Mouse (Mus musculus): ENCODE measurements around the gene Med12l.

DNA sequence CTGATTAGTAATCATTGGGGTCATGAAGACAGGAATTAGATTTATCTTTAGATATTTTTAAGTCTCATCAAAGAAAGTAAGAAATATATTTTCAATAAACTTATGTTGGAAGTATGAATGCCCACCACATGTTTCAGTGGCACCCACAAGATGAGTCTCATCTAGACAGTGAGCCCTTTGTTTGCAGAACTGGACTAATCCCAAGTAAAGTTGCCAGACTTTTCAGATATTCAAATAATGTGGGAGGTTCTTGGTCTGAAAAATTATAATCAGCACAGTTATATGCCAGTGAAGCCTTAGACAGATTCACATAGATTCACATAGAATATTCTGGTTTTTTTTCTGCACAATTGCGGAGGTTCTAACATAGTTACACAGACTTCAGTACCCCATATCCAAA is 244.8 kb downstream of the Med12l start:
- TF ChIP-seq GATA1 (IDR thresholded peaks at IDR 0.05; ENCODE audit: borderline replicate concordance, low read length) = no peak
- no peak for TF ChIP-seq FLI1 (IDR thresholded peaks at IDR 0.05; ENCODE audit: low read length)
